Mouse (Mus musculus) heart, embryonic 12.5 days (tissue): ENCODE results near the gene Ankfy1. TPM values are rescaled to one million over a fixed set of nuclear protein-coding genes. Genes with fewer than 3 reads are reported as not detected.
"Not testable (repeated sequence)": the region's sequence is repeated elsewhere in the genome, so short reads cannot be mapped to it uniquely, and the experiment has no call there.

Source experiments
- ATAC-seq: fragments of 200-750 bp; cut with Nextera tagmentation; 2 replicates; pipeline ENCODE4 v1.8.0; 2017; ENCODE audit warnings: moderate TSS enrichment, moderate library complexity; ENCODE audit not compliant: insufficient number of reproducible peaks, low FRiP score
- H3K27ac ChIP-seq: fragments of 300-500 bp; sonication (generic); 2 replicates; pipeline ENCODE4 v1.5.1; 2016; ENCODE audit warnings: mild to moderate bottlenecking, moderate library complexity; ENCODE audit not compliant: poor library complexity, severe bottlenecking
- H3K27me3 ChIP-seq: fragments of 300-500 bp; sonication (generic); replicated peaks from 2 replicates; pipeline ENCODE4 v1.6.1; 2016; ENCODE audit warnings: mild to moderate bottlenecking, moderate library complexity
- H3K36me3 ChIP-seq: fragments of 300-500 bp; sonication (generic); 2 replicates; pipeline ENCODE4 v1.6.1; 2016; ENCODE audit warnings: mild to moderate bottlenecking, moderate library complexity
- H3K4me1 ChIP-seq: fragments of 300-500 bp; sonication (generic); replicated peaks from 2 replicates; pipeline ENCODE4 v1.6.1; 2016; ENCODE audit warnings: mild to moderate bottlenecking
- H3K4me2 ChIP-seq: fragments of 300-500 bp; sonication (generic); 2 replicates; pipeline ENCODE4 v1.6.1; 2016; ENCODE audit warnings: mild to moderate bottlenecking, moderate library complexity
- H3K4me3 ChIP-seq: fragments of 300-500 bp; sonication (generic); 2 replicates; pipeline ENCODE4 v1.5.1; 2016; ENCODE audit warnings: mild to moderate bottlenecking
- H3K9ac ChIP-seq: fragments of 300-500 bp; sonication (generic); 2 replicates; pipeline ENCODE4 v1.6.1; 2016; ENCODE audit warnings: mild to moderate bottlenecking, moderate library complexity
- H3K9me3 ChIP-seq: fragments of 300-500 bp; sonication (generic); replicated peaks from 2 replicates; pipeline ENCODE4 v1.6.1; 2016; ENCODE audit warnings: mild to moderate bottlenecking, moderate library complexity
- WGBS: fragments of 180-500 bp; shearing (Covaris S2); methylation state at CpG from one replicate; pipeline ENCODE4 v1.1.7; 2016; 5-methylcytosine and 5-hydroxymethylcytosine counted together
- polyA plus RNA-seq: library from polyadenylated mRNA; unstranded; fragments of >200 nt; fragmentation: Nextera tagmentation; extraction: Ambion mirVana; gene quantifications from 2 replicates; pipeline ENCODE4 v1.2.1, GENCODE M21; 2016

Gene Ankfy1
- polyA plus RNA-seq, 1 experiment from 2014 or later: 25.8 TPM

DNA sequence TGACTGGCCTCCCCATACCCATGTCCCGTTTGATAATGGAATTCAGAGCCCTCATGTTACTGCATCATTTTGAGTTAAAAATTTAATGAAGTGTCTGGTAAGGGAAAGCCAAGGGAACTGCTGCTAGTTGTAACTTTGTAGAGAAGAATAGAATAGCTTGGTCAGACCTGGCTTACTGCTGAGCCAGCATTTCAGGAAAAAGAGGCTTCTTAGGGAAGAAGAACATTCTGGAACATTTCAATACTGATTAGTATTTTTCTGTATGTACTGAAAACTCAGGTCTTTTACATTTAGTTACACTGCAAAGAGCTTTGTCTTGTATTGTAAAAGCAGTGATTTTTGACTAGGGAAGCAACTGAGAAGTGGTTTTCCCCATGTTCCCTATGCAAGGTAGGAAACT lies 71.0 kb downstream of the Ankfy1 start:
- no peak overlapping the region for H3K4me2 ChIP-seq
- H3K9ac ChIP-seq: no peak overlapping the region
- no peak for ATAC-seq
- no peak overlapping the region for H3K27ac ChIP-seq
- 81% methylated on average over 1 of the region's 1 CpGs for WGBS
- no peak overlapping the region for H3K4me3 ChIP-seq
- no peaks in the 10 kb centered on the region for H3K4me1 ChIP-seq
- no peaks in the 10 kb centered on the region for H3K27me3 ChIP-seq
- H3K9me3 ChIP-seq: no peaks in the 10 kb centered on the region
- H3K36me3 ChIP-seq: peaks cover 87% of the 10 kb centered on the region

DNA sequence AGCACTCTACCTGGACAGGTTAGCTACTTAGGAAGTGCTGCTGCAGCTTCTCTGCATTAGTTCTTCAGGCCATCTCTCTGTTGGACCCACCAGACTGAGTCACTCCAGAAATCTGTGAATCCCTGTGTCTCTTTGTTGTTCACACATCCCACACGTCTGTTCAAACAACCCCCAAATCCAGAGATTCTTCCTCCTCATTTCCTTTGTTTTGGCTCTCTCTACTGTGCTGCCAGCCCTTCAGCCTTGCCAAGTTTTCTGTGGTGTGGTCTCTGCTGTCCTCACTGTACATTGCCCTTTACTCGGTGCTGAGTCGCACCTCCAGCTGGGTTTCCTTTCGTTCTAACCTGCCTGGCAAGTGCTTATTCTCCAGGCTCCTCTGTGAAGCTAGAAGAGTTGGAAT lies 74.5 kb downstream of the Ankfy1 start:
- no peaks in the 10 kb centered on the region for H3K27me3 ChIP-seq
- H3K4me3 ChIP-seq: no peak overlapping the region
- H3K4me1 ChIP-seq: no peaks in the 10 kb centered on the region
- peaks cover 77% of the 10 kb centered on the region for H3K36me3 ChIP-seq
- no peaks in the 10 kb centered on the region for H3K9me3 ChIP-seq
- no peak for ATAC-seq
- no peak overlapping the region for H3K9ac ChIP-seq
- WGBS: 86% methylated on average over 4 of the region's 4 CpGs
- H3K27ac ChIP-seq: no peak overlapping the region
- H3K4me2 ChIP-seq: no peak overlapping the region

DNA sequence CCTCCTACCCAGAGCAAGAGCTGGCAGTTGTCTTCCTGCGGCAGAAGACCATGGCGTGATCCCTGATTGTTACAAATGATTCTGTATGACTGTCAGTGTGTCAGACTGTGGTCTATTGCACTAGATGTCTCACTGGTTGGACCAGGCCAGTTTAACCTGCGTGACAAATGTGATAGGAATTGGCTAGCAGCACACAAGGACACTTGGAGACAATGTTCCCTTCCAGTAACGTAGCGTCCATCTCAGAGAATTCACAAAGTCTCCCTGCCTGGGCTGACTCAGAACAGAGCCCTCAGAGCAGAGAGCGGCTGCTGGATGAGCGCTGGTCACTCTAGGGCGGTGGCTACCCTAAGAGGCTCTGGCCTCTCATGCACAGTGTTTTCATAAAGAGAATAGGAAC lies 77.9 kb downstream of the Ankfy1 start:
- WGBS: 87% methylated on average over 8 of the region's 8 CpGs
- H3K4me2 ChIP-seq: no peak overlapping the region
- no peak overlapping the region for H3K9ac ChIP-seq
- no peak for ATAC-seq
- H3K4me1 ChIP-seq: no peaks in the 10 kb centered on the region
- no peak overlapping the region for H3K4me3 ChIP-seq
- no peak overlapping the region for H3K27ac ChIP-seq
- peaks cover 55% of the 10 kb centered on the region for H3K36me3 ChIP-seq
- H3K27me3 ChIP-seq: no peaks in the 10 kb centered on the region
- no peaks in the 10 kb centered on the region for H3K9me3 ChIP-seq

DNA sequence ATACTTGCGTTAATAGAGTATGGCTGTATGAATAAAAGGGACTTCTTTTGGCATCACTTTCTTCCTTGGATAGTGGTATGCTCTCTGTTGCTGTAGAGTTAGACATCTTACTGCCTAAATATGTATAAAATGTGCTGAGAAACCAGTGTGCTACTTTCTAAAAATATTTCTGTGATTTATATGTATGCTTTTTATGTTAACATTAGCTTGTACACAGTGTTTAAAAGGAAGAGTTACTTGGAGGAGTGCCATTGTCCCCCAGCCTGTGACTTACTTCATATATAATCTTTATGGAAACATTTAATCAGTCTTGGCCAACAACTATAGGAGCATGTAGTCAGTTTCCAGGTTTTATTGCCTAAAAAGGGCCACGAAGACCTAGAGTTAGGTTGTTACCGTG lies 79.3 kb downstream of the Ankfy1 start:
- WGBS: 95% methylated on average over 3 of the region's 3 CpGs
- Histone ChIP-seq H3K4me2 (no peak overlapping the region), H3K36me3 (peaks cover 43% of the 10 kb centered on the region), H3K4me3 (no peak overlapping the region), H3K9ac (no peak overlapping the region), H3K9me3 (no peaks in the 10 kb centered on the region), H3K27ac (no peak overlapping the region), H3K27me3 (no peaks in the 10 kb centered on the region), H3K4me1 (no peaks in the 10 kb centered on the region)
- no peak for ATAC-seq

DNA sequence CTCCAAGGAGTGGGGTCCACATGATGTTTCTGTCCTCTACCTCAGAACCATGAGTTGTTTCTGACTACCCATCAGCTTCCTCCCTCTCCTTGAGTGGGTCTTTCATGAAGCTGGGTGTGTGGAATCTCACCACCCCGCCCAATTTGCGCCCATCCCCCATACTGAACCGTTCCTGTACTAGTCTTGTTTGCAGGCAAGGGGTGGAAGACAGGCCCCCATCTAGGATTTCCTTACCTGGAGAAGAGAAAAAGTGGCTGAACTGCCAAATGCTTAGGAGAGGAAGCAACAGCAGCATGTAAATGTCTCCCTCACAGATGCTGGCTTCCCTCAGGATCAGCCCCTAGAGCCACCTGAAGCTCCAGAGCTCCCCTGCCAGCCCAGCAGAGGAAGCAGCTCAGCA lies 80.5 kb downstream of the Ankfy1 start:
- H3K9ac ChIP-seq: no peak overlapping the region
- 92% methylated on average over 3 of the region's 3 CpGs for WGBS
- no peak for ATAC-seq
- no peaks in the 10 kb centered on the region for H3K9me3 ChIP-seq
- no peak overlapping the region for H3K4me2 ChIP-seq
- H3K27ac ChIP-seq: no peak overlapping the region
- no peak overlapping the region for H3K4me3 ChIP-seq
- H3K4me1 ChIP-seq: no peaks in the 10 kb centered on the region
- H3K27me3 ChIP-seq: no peaks in the 10 kb centered on the region
- peaks cover 35% of the 10 kb centered on the region for H3K36me3 ChIP-seq

DNA sequence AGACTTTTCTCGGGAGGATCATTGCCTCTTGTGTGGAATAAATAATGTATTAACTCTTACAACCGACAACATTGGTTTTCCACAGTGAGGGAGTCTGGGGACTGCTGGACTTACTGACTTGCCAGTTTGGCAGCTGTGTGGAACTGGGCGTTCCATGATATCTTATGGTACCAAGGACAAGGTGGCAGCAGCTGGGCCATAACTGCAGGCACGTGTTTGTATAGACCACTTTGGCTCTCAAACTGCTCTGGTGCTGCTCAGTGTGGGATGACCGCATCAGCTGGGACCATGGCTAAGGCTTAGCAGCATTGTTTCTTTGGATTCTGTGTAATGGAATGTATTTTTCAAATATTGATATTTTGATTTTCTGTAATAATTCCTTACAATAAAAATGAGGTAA lies 81.0 kb downstream of the Ankfy1 start:
- no peak overlapping the region for H3K9ac ChIP-seq
- no peaks in the 10 kb centered on the region for H3K4me1 ChIP-seq
- peaks cover 35% of the 10 kb centered on the region for H3K36me3 ChIP-seq
- no peak overlapping the region for H3K4me2 ChIP-seq
- H3K9me3 ChIP-seq: no peaks in the 10 kb centered on the region
- WGBS: 87% methylated on average over 5 of the region's 5 CpGs
- no peak overlapping the region for H3K4me3 ChIP-seq
- no peak for ATAC-seq
- H3K27ac ChIP-seq: no peak overlapping the region
- no peaks in the 10 kb centered on the region for H3K27me3 ChIP-seq

DNA sequence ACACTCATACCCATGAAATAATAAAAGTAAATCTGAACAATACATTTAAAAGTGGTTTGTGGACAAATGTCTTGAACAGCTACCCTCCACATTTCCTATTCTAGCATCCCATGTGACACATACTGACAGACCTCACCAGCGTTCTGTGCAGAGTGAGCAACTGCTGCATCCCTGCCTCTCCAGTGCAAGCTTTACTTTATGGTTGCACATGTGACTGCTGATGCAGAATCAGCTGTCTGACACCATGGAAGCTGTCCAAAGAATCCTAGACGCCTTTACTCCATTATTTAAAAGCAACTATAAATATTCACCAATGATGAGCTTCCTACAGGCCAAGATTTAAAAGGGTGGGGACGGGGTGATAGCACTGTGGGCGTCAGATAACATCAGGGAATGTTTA lies 81.7 kb downstream of the Ankfy1 start:
- peaks cover 38% of the 10 kb centered on the region for H3K36me3 ChIP-seq
- ATAC-seq: no peak
- H3K9me3 ChIP-seq: no peaks in the 10 kb centered on the region
- no peaks in the 10 kb centered on the region for H3K4me1 ChIP-seq
- no peak overlapping the region for H3K4me3 ChIP-seq
- no peak overlapping the region for H3K9ac ChIP-seq
- no peaks in the 10 kb centered on the region for H3K27me3 ChIP-seq
- 67% methylated on average over 4 of the region's 4 CpGs for WGBS
- H3K4me2 ChIP-seq: no peak overlapping the region
- no peak overlapping the region for H3K27ac ChIP-seq

DNA sequence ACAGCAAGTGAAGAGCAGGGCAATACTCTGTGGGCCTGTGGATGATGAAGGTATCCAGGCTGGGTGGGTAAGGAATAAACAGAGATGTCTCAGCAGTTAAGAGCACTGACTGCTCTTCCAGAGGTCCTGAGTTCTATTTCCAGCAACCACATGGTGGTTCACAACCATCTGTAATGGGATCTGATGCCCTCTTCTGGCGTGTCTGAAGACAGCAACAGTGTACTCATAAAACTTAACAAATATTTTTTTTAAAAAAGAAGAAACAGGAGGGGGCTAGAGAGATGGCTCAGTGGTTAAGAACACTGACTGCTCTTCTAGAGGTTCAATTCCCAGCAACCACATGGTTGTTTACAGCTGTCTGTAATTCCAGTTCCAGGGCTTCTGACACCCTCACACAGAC lies 82.8 kb downstream of the Ankfy1 start:
- not testable (repeated sequence) for H3K9ac ChIP-seq, H3K4me2 ChIP-seq, H3K27ac ChIP-seq, H3K9me3 ChIP-seq, ATAC-seq, H3K27me3 ChIP-seq, H3K4me3 ChIP-seq, H3K4me1 ChIP-seq
- WGBS: 42% methylated on average over 1 of the region's 1 CpGs
- peaks cover 30% of the 10 kb centered on the region for H3K36me3 ChIP-seq

DNA sequence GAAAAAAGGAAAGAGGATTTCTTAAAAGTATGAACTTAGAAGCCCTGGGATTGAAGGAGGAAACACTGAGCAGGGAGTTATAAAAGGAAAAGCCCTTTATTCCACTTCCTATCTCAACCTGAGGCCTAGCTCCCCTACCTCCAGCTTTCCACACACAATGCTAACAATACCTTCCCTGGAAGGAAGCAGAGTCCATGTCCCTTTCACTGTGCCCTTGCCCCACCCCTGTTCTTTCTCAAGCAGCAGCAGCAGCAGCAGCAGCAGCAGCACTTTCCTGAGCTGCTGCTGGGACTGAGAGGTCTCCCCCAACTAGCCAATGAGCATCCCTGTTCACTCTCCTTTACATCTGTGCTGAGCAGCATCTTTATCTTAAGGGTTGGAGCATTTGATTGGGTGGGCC lies 89.2 kb downstream of the Ankfy1 start:
- Histone ChIP-seq H3K4me3 (no peak overlapping the region), H3K4me1 (no peaks in the 10 kb centered on the region), H3K27ac (no peak overlapping the region), H3K36me3 (0 out of 2 replicates have a peak, but pooled peaks cover 6% of the 10 kb centered on the region), H3K27me3 (no peaks in the 10 kb centered on the region), H3K4me2 (no peak overlapping the region), H3K9ac (no peak overlapping the region), H3K9me3 (no peaks in the 10 kb centered on the region)
- ATAC-seq: no peak

DNA sequence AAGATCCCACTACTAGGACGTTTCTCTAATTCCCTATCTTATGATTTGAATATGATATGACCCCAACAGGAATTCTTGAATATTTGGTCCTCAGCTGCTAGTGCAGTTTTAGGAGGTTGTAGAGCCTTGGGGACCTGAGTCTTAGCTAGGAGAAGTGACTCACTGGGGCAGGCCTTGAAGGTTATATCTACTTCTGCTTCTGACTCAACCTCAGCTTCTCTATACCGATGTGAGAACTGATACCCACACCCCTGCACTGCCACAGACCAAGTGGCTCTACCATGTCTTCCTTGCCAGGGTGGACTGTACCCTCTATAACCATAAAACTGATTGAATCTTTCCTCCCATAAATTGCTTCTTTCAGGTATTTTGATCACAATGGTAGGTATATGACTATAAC lies 92.3 kb downstream of the Ankfy1 start:
- H3K4me3 ChIP-seq: no peak overlapping the region
- H3K9me3 ChIP-seq: no peaks in the 10 kb centered on the region
- H3K4me2 ChIP-seq: no peak overlapping the region
- no peak overlapping the region for H3K9ac ChIP-seq
- 58% methylated on average over 2 of the region's 2 CpGs for WGBS
- H3K27ac ChIP-seq: no peak overlapping the region
- H3K27me3 ChIP-seq: no peaks in the 10 kb centered on the region
- no peaks in the 10 kb centered on the region for H3K4me1 ChIP-seq
- 0 out of 2 replicates have a peak, but pooled peaks cover 3% of the 10 kb centered on the region for H3K36me3 ChIP-seq
- no peak for ATAC-seq

DNA sequence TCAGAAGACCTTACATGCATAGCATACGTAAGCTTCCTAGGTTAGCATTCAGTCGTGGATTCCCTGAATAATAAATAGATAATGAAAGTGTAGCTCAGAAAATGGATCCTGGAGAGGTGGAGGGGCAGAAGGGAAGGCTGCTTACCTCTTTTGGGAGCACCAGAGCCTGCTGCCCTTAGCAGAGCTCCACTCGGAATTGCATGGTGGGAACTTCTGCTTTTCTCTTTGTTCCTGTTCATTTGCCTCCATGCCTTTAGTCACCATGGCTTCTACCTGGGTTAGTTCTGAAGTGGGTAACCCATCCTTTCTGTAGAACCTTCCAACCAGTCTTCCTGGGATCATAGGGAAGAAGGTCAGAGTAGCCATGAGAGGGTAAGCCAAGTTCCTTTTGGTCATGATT lies 92.7 kb downstream of the Ankfy1 start:
- H3K36me3 ChIP-seq: 0 out of 2 replicates have a peak, but pooled peaks cover 3% of the 10 kb centered on the region
- WGBS: 73% methylated on average over 3 of the region's 3 CpGs
- no peak overlapping the region for H3K9ac ChIP-seq
- H3K27ac ChIP-seq: no peak overlapping the region
- no peaks in the 10 kb centered on the region for H3K4me1 ChIP-seq
- no peak overlapping the region for H3K4me2 ChIP-seq
- ATAC-seq: no peak
- no peaks in the 10 kb centered on the region for H3K27me3 ChIP-seq
- no peaks in the 10 kb centered on the region for H3K9me3 ChIP-seq
- no peak overlapping the region for H3K4me3 ChIP-seq

DNA sequence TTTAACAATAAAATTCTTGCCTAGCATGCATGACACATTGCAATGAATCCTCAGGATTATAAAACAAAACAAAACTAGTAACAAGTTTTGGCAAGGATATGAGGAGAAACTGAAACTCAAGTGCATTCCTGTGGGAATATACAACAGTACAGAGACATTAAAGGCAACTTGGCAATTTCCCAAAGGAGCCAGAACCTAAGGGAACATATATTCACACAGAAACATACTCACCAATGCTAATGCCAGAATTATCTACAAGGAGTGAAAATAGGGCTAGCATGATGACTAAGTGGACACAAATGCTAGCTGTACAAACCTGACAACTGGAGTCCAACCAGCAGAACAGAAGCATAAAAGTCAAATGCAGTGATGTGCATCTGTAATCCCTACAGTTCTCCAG lies 102.2 kb downstream of the Ankfy1 start:
- Histone ChIP-seq H3K9me3 (no peaks in the 10 kb centered on the region), H3K36me3 (peaks cover 4% of the 10 kb centered on the region; the same call in 1 of the 2 replicates), H3K4me3 (no peak overlapping the region), H3K9ac (no peak overlapping the region), H3K4me2 (no peak overlapping the region), H3K4me1 (peaks cover 3% of the 10 kb centered on the region; the same call in 1 of the 2 replicates), H3K27ac (no peak overlapping the region), H3K27me3 (no peaks in the 10 kb centered on the region)
- no peak for ATAC-seq
